Mouse (Mus musculus): ENCODE measurements around the gene Ptprj. TPM values are rescaled to one million over a fixed set of nuclear protein-coding genes. Genes with fewer than 3 reads are reported as not detected.
A peak's percentile ranks its signal among the peaks of the same experiment; 100 is the strongest.
"Not testable (repeated sequence)": the region's sequence is repeated elsewhere in the genome, so short reads cannot be mapped to it uniquely, and the experiment has no call there.

Gene Ptprj
- polyA plus RNA-seq, 1 experiment = 23.2 TPM

DNA sequence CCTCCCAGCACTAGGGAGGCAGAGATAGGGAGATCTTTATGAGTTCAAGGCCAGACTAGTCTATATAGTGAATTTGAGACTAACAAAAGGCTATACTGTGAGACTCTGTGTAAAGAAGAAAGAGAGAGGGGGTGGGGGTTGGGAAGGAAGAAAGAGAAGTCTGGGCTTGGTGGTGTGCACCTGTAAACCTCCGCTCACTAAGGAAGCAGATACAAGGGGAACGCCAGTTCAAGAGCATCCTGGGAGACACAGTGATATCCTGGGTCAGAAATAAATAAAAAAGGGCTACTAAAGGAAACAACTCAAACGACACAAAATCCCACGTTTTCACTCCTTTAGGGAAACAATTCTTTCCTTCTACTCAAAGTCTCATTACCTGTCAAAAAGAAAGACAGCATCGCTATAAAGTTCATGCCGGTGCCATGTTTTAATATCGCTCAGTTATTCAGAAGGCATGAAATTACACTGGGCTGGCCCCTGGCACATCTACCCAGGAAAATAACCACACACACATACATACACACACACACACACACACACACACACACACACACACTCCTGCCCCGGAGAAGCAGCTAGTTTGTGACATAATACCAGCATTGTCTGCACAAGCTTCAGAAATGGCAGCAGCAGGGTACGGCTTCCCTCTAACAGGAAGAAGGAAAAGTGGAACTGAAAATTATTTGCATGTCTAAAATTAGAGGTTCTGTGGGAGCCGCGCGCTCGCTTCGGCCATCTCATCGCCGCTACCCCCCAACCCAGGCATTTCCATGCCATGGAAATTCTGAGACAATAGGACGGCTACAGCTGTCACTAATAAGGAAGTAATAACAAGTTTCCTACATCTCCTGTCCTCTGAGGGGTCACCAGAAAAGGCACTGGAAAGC, 6.6 kb downstream of the Ptprj start:
- H3K36me3 ChIP-seq (ENCODE audit: control insufficient read depth, insufficient read depth, low read length) = no peaks in the 10 kb centered on the region
- H3K27me3 ChIP-seq (replicated peaks; ENCODE audit: control insufficient read depth, insufficient read depth, low read length) = no peaks in the 10 kb centered on the region
- H3K4me3 ChIP-seq (ENCODE audit: insufficient read depth, low read depth, low read length) = peak overlapping the region; percentile 24; the same call in 1 of the 2 replicates
- no peak for TF ChIP-seq POLR2A (IDR thresholded peaks at IDR 0.05; ENCODE audit: low read depth, low read length)
- no peak for TF ChIP-seq CTCF (conservative IDR thresholded peaks at IDR 0.05; ENCODE audit: insufficient read depth, insufficient read length, low read depth, low read length)
- H3K4me1 ChIP-seq (ENCODE audit: control insufficient read depth, insufficient read depth, low read length) = peaks cover 17% of the 10 kb centered on the region
- peak; percentile 23 for DNase-seq
- WGBS = 67% methylated on average over 17 of the region's 17 CpGs
- H3K27ac ChIP-seq (ENCODE audit: insufficient read depth, low read depth, low read length) = no peak overlapping the region

DNA sequence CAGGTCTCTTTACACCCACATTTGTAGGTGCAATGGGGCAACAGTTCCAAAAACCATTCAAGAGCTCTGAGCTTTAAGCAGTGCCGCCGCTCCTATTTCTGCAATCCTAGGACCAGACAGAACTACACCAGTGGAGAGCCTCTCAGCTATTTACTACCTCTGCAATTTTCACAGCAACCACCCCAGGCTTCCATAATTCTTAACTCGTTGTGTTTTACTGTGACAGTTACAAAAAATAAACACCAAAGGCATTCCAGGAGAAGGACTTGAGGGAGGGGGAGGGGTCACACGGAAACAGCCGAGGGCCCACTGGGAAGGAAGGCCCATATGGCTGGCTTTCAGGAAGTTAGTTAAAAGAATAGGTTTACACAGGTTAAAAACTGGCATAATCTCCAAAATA, 8.3 kb downstream of the Ptprj start:
- no peak overlapping the region for H3K4me3 ChIP-seq (ENCODE audit: insufficient read depth, low read depth, low read length)

DNA sequence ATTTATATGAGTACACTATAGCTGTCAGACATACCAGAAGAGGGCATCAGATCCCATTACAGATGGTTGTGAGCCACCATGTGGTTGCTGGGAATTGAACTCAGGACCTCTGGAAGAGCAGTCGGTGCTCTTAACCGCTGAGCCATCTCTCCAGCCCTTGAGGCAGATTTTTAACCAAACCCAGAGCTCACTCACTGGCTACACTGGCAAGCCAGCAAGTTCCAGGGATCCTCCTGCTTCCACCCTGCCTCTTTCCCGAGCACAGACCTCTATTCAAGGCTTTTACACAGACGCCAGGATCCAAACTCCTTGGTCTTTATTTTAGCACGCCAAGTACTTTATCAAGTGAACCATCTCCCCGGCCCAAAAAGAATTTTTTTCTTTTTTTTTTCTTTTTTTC, 9.0 kb downstream of the Ptprj start:
- H3K27me3 ChIP-seq (replicated peaks; ENCODE audit: control insufficient read depth, insufficient read depth, low read length); DNase-seq; H3K36me3 ChIP-seq (ENCODE audit: control insufficient read depth, insufficient read depth, low read length); H3K4me3 ChIP-seq (ENCODE audit: insufficient read depth, low read depth, low read length); H3K27ac ChIP-seq (ENCODE audit: insufficient read depth, low read depth, low read length): not testable (repeated sequence)
- WGBS = 90% methylated on average over 6 of the region's 6 CpGs
- peaks cover 23% of the 10 kb centered on the region for H3K4me1 ChIP-seq (ENCODE audit: control insufficient read depth, insufficient read depth, low read length)

More for the DNA sequence above, 8.3 kb downstream of the Ptprj start:
- TF ChIP-seq POLR2A (IDR thresholded peaks at IDR 0.05; ENCODE audit: low read depth, low read length) (no peak), CTCF (conservative IDR thresholded peaks at IDR 0.05; ENCODE audit: insufficient read depth, insufficient read length, low read depth, low read length) (no peak)
- Histone ChIP-seq H3K27me3 (replicated peaks; ENCODE audit: control insufficient read depth, insufficient read depth, low read length) (no peaks in the 10 kb centered on the region), H3K4me1 (ENCODE audit: control insufficient read depth, insufficient read depth, low read length) (peaks cover 18% of the 10 kb centered on the region), H3K27ac (ENCODE audit: insufficient read depth, low read depth, low read length) (no peak overlapping the region), H3K36me3 (ENCODE audit: control insufficient read depth, insufficient read depth, low read length) (no peaks in the 10 kb centered on the region)
- 30% methylated on average over 5 of the region's 5 CpGs for WGBS
- DNase-seq = no peak

DNA sequence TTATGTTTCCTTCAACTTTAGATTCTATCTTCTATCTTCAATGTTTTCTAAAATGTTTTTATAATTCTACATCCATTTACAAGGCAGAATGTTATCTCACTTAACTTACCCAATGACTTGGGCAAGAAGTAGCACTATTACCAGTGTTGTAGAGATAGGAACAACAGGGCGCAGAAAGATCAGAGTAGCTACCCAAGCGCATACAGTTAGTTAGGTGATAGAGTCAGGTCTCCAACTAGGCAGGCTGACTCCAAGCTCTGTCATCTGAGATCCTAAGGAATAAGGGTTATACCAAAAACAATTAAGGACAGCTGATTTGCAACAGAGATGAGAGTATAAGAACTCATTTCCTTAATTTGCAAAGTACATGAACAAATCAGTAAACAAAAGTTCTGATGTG, 9.6 kb downstream of the Ptprj start:
- WGBS = 93% methylated on average over 2 of the region's 2 CpGs
- H3K4me3 ChIP-seq (ENCODE audit: insufficient read depth, low read depth, low read length) = no peak overlapping the region
- no peaks in the 10 kb centered on the region for H3K27me3 ChIP-seq (replicated peaks; ENCODE audit: control insufficient read depth, insufficient read depth, low read length)
- TF ChIP-seq CTCF (conservative IDR thresholded peaks at IDR 0.05; ENCODE audit: insufficient read depth, insufficient read length, low read depth, low read length) = no peak
- no peak for TF ChIP-seq POLR2A (IDR thresholded peaks at IDR 0.05; ENCODE audit: low read depth, low read length)
- no peak overlapping the region for H3K27ac ChIP-seq (ENCODE audit: insufficient read depth, low read depth, low read length)
- peaks cover 27% of the 10 kb centered on the region for H3K4me1 ChIP-seq (ENCODE audit: control insufficient read depth, insufficient read depth, low read length)
- no peak for DNase-seq
- H3K36me3 ChIP-seq (ENCODE audit: control insufficient read depth, insufficient read depth, low read length) = no peaks in the 10 kb centered on the region

DNA sequence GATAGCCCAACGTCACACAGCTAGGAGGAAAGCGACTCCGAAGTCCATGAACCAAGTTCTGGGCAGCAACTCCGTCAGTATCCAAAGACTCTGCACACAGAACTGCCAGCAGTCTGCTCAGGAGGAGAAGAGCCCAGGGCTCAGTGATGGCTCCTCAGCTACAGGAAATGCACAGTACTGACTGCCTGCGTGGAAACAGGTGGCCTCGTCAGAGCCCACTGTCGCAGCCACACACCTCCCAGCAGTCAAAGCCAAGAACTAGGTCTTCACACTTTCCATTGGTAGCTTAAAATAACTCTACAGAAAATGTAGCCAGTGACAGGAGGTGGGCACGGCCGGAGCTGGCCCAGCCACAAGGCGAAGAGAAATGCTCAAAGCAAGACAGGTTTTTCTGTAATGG, 10.2 kb downstream of the Ptprj start:
- TF ChIP-seq CTCF (conservative IDR thresholded peaks at IDR 0.05; ENCODE audit: insufficient read depth, insufficient read length, low read depth, low read length) (no peak), POLR2A (IDR thresholded peaks at IDR 0.05; ENCODE audit: low read depth, low read length) (no peak)
- peaks cover 33% of the 10 kb centered on the region for H3K4me1 ChIP-seq (ENCODE audit: control insufficient read depth, insufficient read depth, low read length)
- H3K4me3 ChIP-seq (ENCODE audit: insufficient read depth, low read depth, low read length) = no peak overlapping the region
- no peaks in the 10 kb centered on the region for H3K27me3 ChIP-seq (replicated peaks; ENCODE audit: control insufficient read depth, insufficient read depth, low read length)
- WGBS = 74% methylated on average over 10 of the region's 10 CpGs
- no peak overlapping the region for H3K27ac ChIP-seq (ENCODE audit: insufficient read depth, low read depth, low read length)
- H3K36me3 ChIP-seq (ENCODE audit: control insufficient read depth, insufficient read depth, low read length) = no peaks in the 10 kb centered on the region
- no peak for DNase-seq

DNA sequence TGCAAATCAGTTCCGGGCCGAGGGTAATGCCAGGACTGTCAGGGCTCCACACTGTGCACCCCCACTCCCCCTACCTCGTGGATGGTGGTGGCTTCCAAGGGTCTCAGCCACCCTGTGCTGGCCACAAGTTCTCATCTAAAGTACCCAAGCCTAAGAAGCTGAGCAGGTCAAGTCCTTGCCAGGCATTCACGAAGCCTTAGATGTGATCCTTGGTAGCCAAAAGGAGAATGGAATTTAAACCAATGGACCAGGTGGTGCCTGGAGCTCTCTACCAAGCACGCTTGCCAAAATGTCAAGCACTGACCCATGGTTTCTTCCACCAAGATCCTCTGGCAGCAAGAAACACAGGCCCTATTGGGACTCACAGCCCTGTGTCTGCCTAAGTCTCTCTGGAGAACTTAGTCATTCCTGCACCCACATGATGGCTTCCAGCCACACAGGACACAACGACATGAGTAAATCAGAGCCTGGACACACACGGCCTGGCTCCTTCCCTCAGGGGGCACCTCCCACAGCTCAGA, 11.4 kb downstream of the Ptprj start:
- no peak overlapping the region for H3K4me3 ChIP-seq (ENCODE audit: insufficient read depth, low read depth, low read length)
- whole genome bisulfite sequencing = 41% methylated on average over 7 of the region's 7 CpGs
- peak; percentile 85 for DNase-seq
- peaks cover 39% of the 10 kb centered on the region for H3K4me1 ChIP-seq (ENCODE audit: control insufficient read depth, insufficient read depth, low read length)
- H3K27me3 ChIP-seq (replicated peaks; ENCODE audit: control insufficient read depth, insufficient read depth, low read length) = no peaks in the 10 kb centered on the region
- no peak for TF ChIP-seq POLR2A (IDR thresholded peaks at IDR 0.05; ENCODE audit: low read depth, low read length)
- TF ChIP-seq CTCF (conservative IDR thresholded peaks at IDR 0.05; ENCODE audit: insufficient read depth, insufficient read length, low read depth, low read length) = no peak
- no peaks in the 10 kb centered on the region for H3K36me3 ChIP-seq (ENCODE audit: control insufficient read depth, insufficient read depth, low read length)
- peak overlapping the region; percentile 65 for H3K27ac ChIP-seq (ENCODE audit: insufficient read depth, low read depth, low read length)

DNA sequence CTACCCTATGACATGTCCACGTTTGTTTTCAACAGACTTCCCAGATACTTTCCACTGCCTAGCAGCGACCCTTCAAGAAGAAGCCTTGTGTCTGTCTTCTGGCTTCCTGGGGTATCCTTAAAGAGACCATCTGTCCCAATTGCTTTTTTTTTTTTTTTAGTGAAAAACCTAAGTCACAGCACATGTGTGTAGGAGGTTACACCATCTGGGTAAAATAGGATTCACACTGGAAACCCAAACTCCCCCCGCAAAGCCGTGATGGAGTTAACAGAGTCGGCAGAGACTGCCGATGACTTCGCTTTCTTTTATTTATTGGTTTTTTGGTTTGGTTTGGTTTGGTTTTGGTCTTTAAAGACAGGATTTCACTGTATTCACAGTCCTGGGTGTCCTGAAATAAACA, 12.4 kb downstream of the Ptprj start:
- no peaks in the 10 kb centered on the region for H3K36me3 ChIP-seq (ENCODE audit: control insufficient read depth, insufficient read depth, low read length)
- TF ChIP-seq CTCF (conservative IDR thresholded peaks at IDR 0.05; ENCODE audit: insufficient read depth, insufficient read length, low read depth, low read length) (no peak), POLR2A (IDR thresholded peaks at IDR 0.05; ENCODE audit: low read depth, low read length) (no peak)
- 87% methylated on average over 7 of the region's 7 CpGs for WGBS
- H3K27me3 ChIP-seq (replicated peaks; ENCODE audit: control insufficient read depth, insufficient read depth, low read length) = no peaks in the 10 kb centered on the region
- H3K4me3 ChIP-seq (ENCODE audit: insufficient read depth, low read depth, low read length) = no peak overlapping the region
- no peak overlapping the region for H3K27ac ChIP-seq (ENCODE audit: insufficient read depth, low read depth, low read length)
- peaks cover 43% of the 10 kb centered on the region for H3K4me1 ChIP-seq (ENCODE audit: control insufficient read depth, insufficient read depth, low read length)
- DNase-seq = no peak

Measured in kidney, adult 2 months (tissue).